Mouse (Mus musculus) MEL (cell line): ENCODE measurements around the gene Ctrb1. TPM values are rescaled to one million over a fixed set of nuclear protein-coding genes. Genes with fewer than 3 reads are reported as not detected.

Experiments used
- DNase-seq: peaks from one replicate; pipeline ENCODE4 v3.0.0; 2011; ENCODE audit warnings: low read depth, low spot score
- H3K27ac ChIP-seq: 2 replicates; pipeline ENCODE4 v1.5.1; 2012; ENCODE audit warnings: low read depth, mild to moderate bottlenecking, control low read depth, low read length, moderate library complexity; ENCODE audit not compliant: control insufficient read depth
- H3K27me3 ChIP-seq, 2 experiments: fragments of 150-350 bp in 1 of 2; sonication (generic) in 1 of 2; 2 replicates each; pipeline ENCODE4 v1.6.1; 2012; ENCODE audit warnings: low read length in 2 of 2, mild to moderate bottlenecking in 2 of 2, improper control_type of control experiment in 1 of 2, moderate library complexity in 1 of 2; ENCODE audit not compliant: insufficient read depth in 2 of 2, control insufficient read depth in 1 of 2
- H3K36me3 ChIP-seq, 2 experiments: 2 replicates each; pipeline ENCODE4 v1.6.1; 2012 to 2014; ENCODE audit warnings: low read length in 2 of 2, improper control_type of control experiment in 1 of 2, inconsistent platforms in 1 of 2, mild to moderate bottlenecking in 1 of 2; ENCODE audit not compliant: insufficient read depth in 2 of 2, control insufficient read depth in 1 of 2
- H3K4me1 ChIP-seq, 2 experiments: fragments of 150-350 bp in 1 of 2; sonication (generic) in 1 of 2; 2 replicates each; pipeline ENCODE4 v1.6.1; 2012; ENCODE audit warnings: low read length in 2 of 2, improper control_type of control experiment in 1 of 2, mild to moderate bottlenecking in 1 of 2; ENCODE audit not compliant: insufficient read depth in 2 of 2, control insufficient read depth in 1 of 2
- H3K4me3 ChIP-seq, 2 experiments: fragments of 150-350 bp in 1 of 2; sonication (generic) in 1 of 2; 2 replicates each; pipeline ENCODE4 v1.5.1; 2012; ENCODE audit warnings: low read depth in 2 of 2, low read length in 2 of 2, mild to moderate bottlenecking in 2 of 2, moderate library complexity in 2 of 2, control low read depth in 1 of 2, improper control_type of control experiment in 1 of 2; ENCODE audit not compliant: control insufficient read depth in 1 of 2, insufficient read depth in 1 of 2
- H3K79me2 ChIP-seq: 2 replicates; pipeline ENCODE4 v1.6.1; 2012; ENCODE audit warnings: mild to moderate bottlenecking, low read length, moderate library complexity; ENCODE audit not compliant: control insufficient read depth, poor library complexity, insufficient read depth
- H3K9ac ChIP-seq: 2 replicates; pipeline ENCODE4 v1.6.1; 2012; ENCODE audit warnings: low read depth, mild to moderate bottlenecking, control low read depth, low read length, moderate library complexity; ENCODE audit not compliant: control insufficient read depth, poor library complexity, severe bottlenecking
- H3K9me3 ChIP-seq: fragments of 150-350 bp; sonication (generic); replicated peaks from 2 replicates; pipeline ENCODE4 v1.6.1; 2012; ENCODE audit warnings: mild to moderate bottlenecking, low read length, improper control_type of control experiment, moderate library complexity; ENCODE audit not compliant: insufficient read depth
- BHLHE40 ChIP-seq: IDR thresholded peaks from 2 replicates; pipeline ENCODE4 v1.6.1; 2012; ENCODE audit warnings: low read depth, mild to moderate bottlenecking, inconsistent platforms, low read length, improper control_type of control experiment, borderline replicate concordance
- CHD1 ChIP-seq: IDR thresholded peaks from 2 replicates; pipeline ENCODE4 v1.6.1; 2012; ENCODE audit warnings: low read depth, mild to moderate bottlenecking, inconsistent platforms, low read length, improper control_type of control experiment
- CHD2 ChIP-seq: IDR thresholded peaks from 2 replicates; pipeline ENCODE4 v1.6.1; 2011; ENCODE audit warnings: low read length, improper control_type of control experiment
- CTCF ChIP-seq, 3 experiments: IDR thresholded peaks in 2 of 3; conservative IDR thresholded peaks in 1 of 3; 2 replicates each; pipeline ENCODE4 v1.5.1; 2011 to 2012; ENCODE audit warnings: low read length in 3 of 3, low read depth in 2 of 3, mild to moderate bottlenecking in 2 of 3, improper control_type of control experiment in 1 of 3, inconsistent platforms in 1 of 3, mixed read lengths in 1 of 3, moderate library complexity in 1 of 3; ENCODE audit not compliant: control insufficient read depth in 1 of 3, insufficient read depth in 1 of 3, poor library complexity in 1 of 3, severe bottlenecking in 1 of 3
- E2F4 ChIP-seq: IDR thresholded peaks from 2 replicates; pipeline ENCODE4 v1.6.1; 2011; ENCODE audit warnings: low read depth, low read length, improper control_type of control experiment, borderline replicate concordance
- ELF1 ChIP-seq: IDR thresholded peaks from 2 replicates; pipeline ENCODE4 v1.6.1; 2014; ENCODE audit warnings: low read depth, mild to moderate bottlenecking, inconsistent platforms, low read length, improper control_type of control experiment, moderate library complexity
- EP300 ChIP-seq, 2 experiments: IDR thresholded peaks; 2 replicates each; pipeline ENCODE4 v1.6.1; 2011; ENCODE audit warnings: improper control_type of control experiment in 2 of 2, low read length in 2 of 2, low read depth in 1 of 2, mild to moderate bottlenecking in 1 of 2
- ETS1 ChIP-seq: IDR thresholded peaks from 2 replicates; pipeline ENCODE4 v1.6.1; 2012; ENCODE audit warnings: low read depth, mild to moderate bottlenecking, inconsistent platforms, low read length, improper control_type of control experiment, moderate library complexity
- HCFC1 ChIP-seq: IDR thresholded peaks from 2 replicates; pipeline ENCODE4 v1.6.1; 2012; ENCODE audit warnings: low read depth, mild to moderate bottlenecking, inconsistent platforms, low read length, improper control_type of control experiment, moderate library complexity
- JUND ChIP-seq: IDR thresholded peaks from 2 replicates; pipeline ENCODE4 v1.6.1; 2011; ENCODE audit warnings: low read depth, mild to moderate bottlenecking, improper control_type of control experiment, low read length
- KAT2A ChIP-seq: conservative IDR thresholded peaks from 2 replicates; pipeline ENCODE4 v1.6.1; 2012; ENCODE audit warnings: low read depth, low read length, improper control_type of control experiment, inconsistent platforms
- MAFK ChIP-seq: IDR thresholded peaks from 2 replicates; pipeline ENCODE4 v1.6.1; 2011; ENCODE audit warnings: low read depth, mild to moderate bottlenecking, low read length, improper control_type of control experiment, borderline replicate concordance
- MAX ChIP-seq: IDR thresholded peaks from 2 replicates; pipeline ENCODE4 v1.6.1; 2011; ENCODE audit warnings: low read length, improper control_type of control experiment
- MAZ ChIP-seq: IDR thresholded peaks from 2 replicates; pipeline ENCODE4 v1.6.1; 2012; ENCODE audit warnings: low read depth, mild to moderate bottlenecking, inconsistent platforms, low read length, improper control_type of control experiment
- MEF2A ChIP-seq: IDR thresholded peaks from 2 replicates; pipeline ENCODE4 v1.6.1; 2014; ENCODE audit warnings: low read depth, mild to moderate bottlenecking, inconsistent platforms, low read length, improper control_type of control experiment; ENCODE audit not compliant: poor library complexity, insufficient replicate concordance, severe bottlenecking; ENCODE audit errors: extremely low read depth
- MXI1 ChIP-seq: IDR thresholded peaks from 2 replicates; pipeline ENCODE4 v1.6.1; 2011; ENCODE audit warnings: mild to moderate bottlenecking, low read depth, low read length, improper control_type of control experiment
- MYB ChIP-seq: IDR thresholded peaks from 2 replicates; pipeline ENCODE4 v1.6.1; 2011; ENCODE audit warnings: mild to moderate bottlenecking, low read depth, low read length, improper control_type of control experiment
- MYC ChIP-seq: IDR thresholded peaks from 2 replicates; pipeline ENCODE4 v1.6.1; 2011; ENCODE audit warnings: low read depth, mild to moderate bottlenecking, low read length, improper control_type of control experiment, moderate library complexity
- NELFE ChIP-seq: IDR thresholded peaks from 2 replicates; pipeline ENCODE4 v1.6.1; 2011; ENCODE audit warnings: low read depth, low read length, improper control_type of control experiment
- NRF1 ChIP-seq: IDR thresholded peaks from 2 replicates; pipeline ENCODE4 v1.6.1; 2014; ENCODE audit warnings: low read depth, mild to moderate bottlenecking, inconsistent platforms, low read length, improper control_type of control experiment, moderate library complexity; ENCODE audit not compliant: poor library complexity, insufficient read depth, severe bottlenecking
- POLR2A ChIP-seq, 2 experiments: IDR thresholded peaks; 2 replicates each; pipeline ENCODE4 v1.6.1; 2011 to 2012; ENCODE audit warnings: low read length in 2 of 2, mild to moderate bottlenecking in 2 of 2, control low read depth in 1 of 2, improper control_type of control experiment in 1 of 2, low read depth in 1 of 2, moderate library complexity in 1 of 2; ENCODE audit not compliant: control insufficient read depth in 1 of 2, insufficient read depth in 1 of 2, poor library complexity in 1 of 2
- POLR2AphosphoS2 ChIP-seq: IDR thresholded peaks from 2 replicates; pipeline ENCODE4 v1.6.1; 2011; ENCODE audit warnings: low read length, improper control_type of control experiment
- POLR2AphosphoS5 ChIP-seq: IDR thresholded peaks from 2 replicates; pipeline ENCODE4 v1.6.1; 2012; ENCODE audit warnings: low read depth, borderline replicate concordance, mild to moderate bottlenecking, inconsistent platforms, low read length, moderate library complexity, mixed read lengths
- RCOR1 ChIP-seq: IDR thresholded peaks from 2 replicates; pipeline ENCODE4 v1.6.1; 2012; ENCODE audit warnings: low read depth, mild to moderate bottlenecking, inconsistent platforms, low read length, improper control_type of control experiment
- SIN3A ChIP-seq: IDR thresholded peaks from 2 replicates; pipeline ENCODE4 v1.6.1; 2012; ENCODE audit warnings: low read length, improper control_type of control experiment, inconsistent platforms
- SMC3 ChIP-seq: IDR thresholded peaks from 2 replicates; pipeline ENCODE4 v1.6.1; 2011; ENCODE audit warnings: low read depth, low read length, improper control_type of control experiment
- TAL1 ChIP-seq: IDR thresholded peaks from 2 replicates; pipeline ENCODE4 v1.6.1; 2012; ENCODE audit warnings: mild to moderate bottlenecking, inconsistent platforms, low read length, moderate library complexity, mixed read lengths
- TBP ChIP-seq: IDR thresholded peaks from 2 replicates; pipeline ENCODE4 v1.8.0; 2011; ENCODE audit warnings: low read depth, low read length, improper control_type of control experiment
- TCF12 ChIP-seq: IDR thresholded peaks from 2 replicates; pipeline ENCODE4 v1.6.1; 2014; ENCODE audit warnings: low read depth, mild to moderate bottlenecking, inconsistent platforms, low read length, improper control_type of control experiment, moderate library complexity
- UBTF ChIP-seq: IDR thresholded peaks from 2 replicates; pipeline ENCODE4 v1.6.1; 2012; ENCODE audit warnings: low read depth, mild to moderate bottlenecking, inconsistent platforms, low read length, improper control_type of control experiment, moderate library complexity, borderline replicate concordance; ENCODE audit not compliant: insufficient read depth
- USF2 ChIP-seq, 2 experiments: IDR thresholded peaks; 2 replicates each; pipeline ENCODE4 v1.6.1; 2011 to 2012; ENCODE audit warnings: improper control_type of control experiment in 2 of 2, low read length in 2 of 2, borderline replicate concordance in 1 of 2, inconsistent platforms in 1 of 2, low read depth in 1 of 2, mild to moderate bottlenecking in 1 of 2; ENCODE audit not compliant: insufficient read depth in 1 of 2
- ZKSCAN1 ChIP-seq: IDR thresholded peaks from 2 replicates; pipeline ENCODE4 v1.6.1; 2012; ENCODE audit warnings: low read depth, mild to moderate bottlenecking, inconsistent platforms, low read length, improper control_type of control experiment, moderate library complexity
- ZMIZ1 ChIP-seq: IDR thresholded peaks from 2 replicates; pipeline ENCODE4 v1.6.1; 2012; ENCODE audit warnings: low read depth, mild to moderate bottlenecking, inconsistent platforms, low read length, improper control_type of control experiment, moderate library complexity
- ZNF384 ChIP-seq: IDR thresholded peaks from 2 replicates; pipeline ENCODE4 v1.6.1; 2012; ENCODE audit warnings: low read depth, mild to moderate bottlenecking, inconsistent platforms, low read length, improper control_type of control experiment
- polyA plus RNA-seq, 2 experiments: library from polyadenylated mRNA; stranded (reverse) in 1 of 2; unstranded in 1 of 2; fragments of >175 nt in 1 of 2; fragments of >200 nt in 1 of 2; gene quantifications; 2 replicates each; pipeline versions ENCODE4 v1.2.1 to v1.2.4; 2012; ENCODE audit warnings: low replicate concordance in 2 of 2, low read depth in 1 of 2; ENCODE audit not compliant: insufficient read length in 2 of 2, insufficient read depth in 1 of 2, missing spikeins in 1 of 2
- total RNA-seq: library from RNA; depleted of rRNA; stranded (reverse); fragments of 300-350 nt; gene quantifications from 2 replicates; pipeline ENCODE4 v1.2.3, GENCODE M21; 2012

The Ctrb1 gene
- total and polyA plus RNA-seq, 3 experiments, result not detected

- TF ChIP-seq TAL1, result no peak
- no peak for TF ChIP-seq MXI1
- no peak for TF ChIP-seq HCFC1
- no peak for TF ChIP-seq TCF12
- TF ChIP-seq NELFE, result no peak
- TF ChIP-seq POLR2AphosphoS5, result no peak
- TF ChIP-seq MAX, result 0 out of 2 replicates have a peak, but pooled peaks have one; percentile 29
- no peak for TF ChIP-seq E2F4
- no peak for TF ChIP-seq POLR2AphosphoS2
- no peak for TF ChIP-seq CHD1
- TF ChIP-seq TBP, result no peak
- TF ChIP-seq MAFK, result no peak
- TF ChIP-seq USF2 (IDR thresholded peaks at IDR 0.05; ENCODE audit: borderline replicate concordance in 1 of 2, insufficient read depth in 1 of 2, low read depth in 1 of 2, low read length in 2 of 2), result no peak
- TF ChIP-seq CTCF (IDR thresholded peaks at IDR 0.05 in 2 of 3, conservative IDR thresholded peaks at IDR 0.05 in 1 of 3; ENCODE audit: control insufficient read depth in 1 of 3, insufficient read depth in 1 of 3, low read depth in 2 of 3, low read length in 3 of 3, poor library complexity in 1 of 3, severe bottlenecking in 1 of 3), result no peak
- TF ChIP-seq EP300 (IDR thresholded peaks at IDR 0.05; ENCODE audit: low read depth in 1 of 2, low read length in 2 of 2), result peak in 1 of 2 experiments; percentile 15; a peak in 1 of 4 replicates
- no peak for TF ChIP-seq MYC
- TF ChIP-seq UBTF, result no peak
- TF ChIP-seq NRF1, result no peak
- TF ChIP-seq ZNF384, result peak; percentile 18; the same call in 1 of the 2 replicates
- no peak for TF ChIP-seq SMC3
- no peak for TF ChIP-seq RCOR1
- TF ChIP-seq POLR2A (IDR thresholded peaks at IDR 0.05; ENCODE audit: control insufficient read depth in 1 of 2, insufficient read depth in 1 of 2, low read depth in 1 of 2, low read length in 2 of 2, poor library complexity in 1 of 2), result no peak
- no peak for TF ChIP-seq ZMIZ1
- TF ChIP-seq ELF1, result no peak
- no peak for TF ChIP-seq MAZ
- no peak for TF ChIP-seq MEF2A
- no peak for TF ChIP-seq KAT2A
- TF ChIP-seq ETS1, result peak; percentile 38; the same call in 1 of the 2 replicates
- no peak for TF ChIP-seq MYB
- no peak for TF ChIP-seq ZKSCAN1
- TF ChIP-seq BHLHE40, result no peak
- no peak for TF ChIP-seq SIN3A
- TF ChIP-seq JUND, result no peak
- no peak for TF ChIP-seq CHD2
- no peaks in the 10 kb centered on the region for H3K9me3 ChIP-seq
- no peak overlapping the region for H3K4me3 ChIP-seq
- H3K36me3 ChIP-seq, result peaks cover 0 to 3% of the 10 kb centered on the region in 2 experiments; a peak in 2 of 4 replicates
- no peaks in the 10 kb centered on the region; the same call in 1 of the 2 replicates for H3K79me2 ChIP-seq
- H3K27me3 ChIP-seq, result no peaks in the 10 kb centered on the region
- no peak overlapping the region for H3K9ac ChIP-seq
- H3K27ac ChIP-seq, result no peak overlapping the region
- DNase-seq, result peak; percentile 66
- peaks cover 2 to 19% of the 10 kb centered on the region in 2 experiments; a peak in 2 of 4 replicates for H3K4me1 ChIP-seq
These were observed 52.7 kb downstream of the Ctrb1 start for GRCm38 (mm10) chr8:111638086-111638485.
